Mouse (Mus musculus): Measurements from ENCODE around the gene B3galt1.

- TF ChIP-seq CTCF (conservative IDR thresholded peaks at IDR 0.05; ENCODE audit: low read length) (no peak), NANOG (IDR thresholded peaks at IDR 0.05; ENCODE audit: borderline replicate concordance, low read length) (no peak), POU5F1 (IDR thresholded peaks at IDR 0.05; ENCODE audit: borderline replicate concordance, low read length) (no peak)
These were observed 23.5 kb upstream of the B3galt1 start for GRCm38 (mm10) chr2:67541957-67542696.
